Mouse (Mus musculus): Measurements from ENCODE around the gene Pard6a. TPM values are rescaled to one million over a fixed set of nuclear protein-coding genes. Genes with fewer than 3 reads are reported as not detected.
A peak's percentile ranks its signal among the peaks of the same experiment; 100 is the strongest.

The Pard6a gene
- polyA plus RNA-seq, 1 experiment = 18.7 TPM

DNA sequence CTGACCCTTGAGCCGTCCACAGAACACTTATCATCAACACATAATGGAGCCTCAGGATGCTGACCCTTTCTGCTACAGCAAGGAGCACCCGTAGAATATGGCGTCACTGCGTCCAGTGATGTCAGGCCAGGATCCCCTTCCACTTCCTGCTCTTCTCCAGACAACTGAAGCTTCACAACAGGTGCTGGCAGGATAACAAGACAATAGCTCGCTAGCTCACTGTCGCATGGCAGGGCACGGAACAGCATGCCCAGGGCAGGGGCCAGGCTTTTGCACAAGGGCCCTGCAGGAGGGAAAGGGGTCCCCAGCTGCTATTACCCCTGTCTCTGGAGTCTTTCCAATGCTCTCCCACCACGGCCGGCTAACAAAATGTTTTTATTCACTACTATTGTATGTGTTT is 21.9 kb downstream of the Pard6a start:
- no peak overlapping the region for H3K27ac ChIP-seq (ENCODE audit: insufficient read depth, low read depth, low read length)
- no peak overlapping the region for H3K4me3 ChIP-seq (ENCODE audit: insufficient read depth, low read depth, low read length)
- no peak for TF ChIP-seq POLR2A (IDR thresholded peaks at IDR 0.05; ENCODE audit: low read depth, low read length)
- TF ChIP-seq CTCF (conservative IDR thresholded peaks at IDR 0.05; ENCODE audit: insufficient read depth, insufficient read length, low read depth, low read length) = no peak
- no peaks in the 10 kb centered on the region for H3K27me3 ChIP-seq (replicated peaks; ENCODE audit: control insufficient read depth, insufficient read depth, low read length)
- DNase-seq = no peak
- 94% methylated on average over 9 of the region's 9 CpGs for WGBS
- H3K36me3 ChIP-seq (ENCODE audit: control insufficient read depth, insufficient read depth, low read length) = no peaks in the 10 kb centered on the region
- 0 out of 2 replicates have a peak, but pooled peaks cover 5% of the 10 kb centered on the region for H3K4me1 ChIP-seq (ENCODE audit: control insufficient read depth, insufficient read depth, low read length)

DNA sequence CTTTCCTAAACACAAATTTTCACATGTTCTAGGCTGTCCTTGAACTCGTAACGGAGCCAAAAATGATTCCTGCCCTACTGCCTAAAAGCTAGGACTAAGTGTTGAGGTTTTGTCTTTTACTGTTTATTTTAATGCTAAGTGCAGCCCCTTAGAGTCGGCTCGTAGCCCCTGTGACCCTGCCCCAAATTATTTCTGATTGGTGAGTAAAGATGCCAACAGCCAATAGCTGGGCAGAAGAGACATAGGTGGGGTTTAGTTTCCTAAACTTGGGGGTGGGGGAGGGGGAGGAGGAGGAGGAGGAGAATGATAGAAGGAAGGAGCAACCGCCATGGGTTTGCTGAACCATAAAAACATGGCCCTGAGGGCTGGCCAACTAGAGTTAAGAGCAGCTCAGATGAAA is 24.8 kb downstream of the Pard6a start:
- 89% methylated on average over 5 of the region's 5 CpGs for WGBS
- TF ChIP-seq POLR2A (IDR thresholded peaks at IDR 0.05; ENCODE audit: low read depth, low read length) (no peak), CTCF (conservative IDR thresholded peaks at IDR 0.05; ENCODE audit: insufficient read depth, insufficient read length, low read depth, low read length) (no peak)
- H3K36me3 ChIP-seq (ENCODE audit: control insufficient read depth, insufficient read depth, low read length) = no peaks in the 10 kb centered on the region
- no peak overlapping the region for H3K4me3 ChIP-seq (ENCODE audit: insufficient read depth, low read depth, low read length)
- no peak overlapping the region for H3K27ac ChIP-seq (ENCODE audit: insufficient read depth, low read depth, low read length)
- no peaks in the 10 kb centered on the region for H3K27me3 ChIP-seq (replicated peaks; ENCODE audit: control insufficient read depth, insufficient read depth, low read length)
- H3K4me1 ChIP-seq (ENCODE audit: control insufficient read depth, insufficient read depth, low read length) = 0 out of 2 replicates have a peak, but pooled peaks cover 5% of the 10 kb centered on the region
- DNase-seq = no peak

GRCm38 (mm10) chr8:105727397-105728124 is 26.6 kb downstream of the Pard6a start:
- H3K36me3 ChIP-seq (ENCODE audit: control insufficient read depth, insufficient read depth, low read length) = no peaks in the 10 kb centered on the region
- H3K4me3 ChIP-seq (ENCODE audit: insufficient read depth, low read depth, low read length) = peak overlapping the region; percentile 15; the same call in 1 of the 2 replicates
- TF ChIP-seq CTCF (conservative IDR thresholded peaks at IDR 0.05; ENCODE audit: insufficient read depth, insufficient read length, low read depth, low read length) (no peak), POLR2A (IDR thresholded peaks at IDR 0.05; ENCODE audit: low read depth, low read length) (no peak)
- peak overlapping the region; percentile 63 for H3K27ac ChIP-seq (ENCODE audit: insufficient read depth, low read depth, low read length)
- no peaks in the 10 kb centered on the region for H3K27me3 ChIP-seq (replicated peaks; ENCODE audit: control insufficient read depth, insufficient read depth, low read length)
- 68% methylated on average over 18 of the region's 18 CpGs for WGBS
- H3K4me1 ChIP-seq (ENCODE audit: control insufficient read depth, insufficient read depth, low read length) = 0 out of 2 replicates have a peak, but pooled peaks cover 5% of the 10 kb centered on the region
- DNase-seq = peak; percentile 90

- Histone ChIP-seq H3K4me1 (ENCODE audit: control insufficient read depth, insufficient read depth, low read length) (no peaks in the 10 kb centered on the region), H3K27ac (ENCODE audit: insufficient read depth, low read depth, low read length) (no peak overlapping the region), H3K27me3 (replicated peaks; ENCODE audit: control insufficient read depth, insufficient read depth, low read length) (no peaks in the 10 kb centered on the region), H3K4me3 (ENCODE audit: insufficient read depth, low read depth, low read length) (no peak overlapping the region), H3K36me3 (ENCODE audit: control insufficient read depth, insufficient read depth, low read length) (no peaks in the 10 kb centered on the region)
- WGBS = 56% methylated on average over 5 of the region's 5 CpGs
- TF ChIP-seq CTCF (conservative IDR thresholded peaks at IDR 0.05; ENCODE audit: insufficient read depth, insufficient read length, low read depth, low read length) = no peak
- no peak for DNase-seq
These were observed 31.2 kb downstream of the Pard6a start for GRCm38 (mm10) chr8:105732186-105732585.

- TF ChIP-seq POLR2A (IDR thresholded peaks at IDR 0.05; ENCODE audit: low read depth, low read length) = no peak
- no peak for TF ChIP-seq CTCF (conservative IDR thresholded peaks at IDR 0.05; ENCODE audit: insufficient read depth, insufficient read length, low read depth, low read length)
- no peaks in the 10 kb centered on the region; the same call in 1 of the 2 replicates for H3K4me1 ChIP-seq (ENCODE audit: control insufficient read depth, insufficient read depth, low read length)
- no peak overlapping the region for H3K27ac ChIP-seq (ENCODE audit: insufficient read depth, low read depth, low read length)
- no peaks in the 10 kb centered on the region for H3K27me3 ChIP-seq (replicated peaks; ENCODE audit: control insufficient read depth, insufficient read depth, low read length)
- no peak for DNase-seq
- 80% methylated on average over 5 of the region's 5 CpGs for WGBS
- no peaks in the 10 kb centered on the region for H3K36me3 ChIP-seq (ENCODE audit: control insufficient read depth, insufficient read depth, low read length)
- no peak overlapping the region for H3K4me3 ChIP-seq (ENCODE audit: insufficient read depth, low read depth, low read length)
These were observed 38.3 kb downstream of the Pard6a start for GRCm38 (mm10) chr8:105739216-105739615.

DNA sequence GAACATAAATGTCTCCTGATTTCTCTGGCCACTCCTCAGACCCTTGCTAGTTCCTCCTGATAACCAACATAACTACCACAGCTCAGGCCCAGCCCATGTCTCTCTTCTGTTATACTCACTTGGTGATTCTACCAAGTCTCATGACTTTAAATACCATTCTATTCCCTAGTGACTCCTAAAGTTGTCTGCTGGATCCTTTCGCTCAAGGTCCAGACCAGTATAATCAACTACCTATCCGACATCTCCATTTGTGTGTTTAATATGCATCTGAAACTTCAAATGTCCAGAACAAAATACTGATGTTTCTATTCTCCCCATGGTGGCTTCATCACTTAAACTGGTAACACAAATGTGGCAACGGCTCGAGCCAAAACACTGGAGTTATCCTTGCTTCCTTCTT is 42.4 kb downstream of the Pard6a start:
- Histone ChIP-seq H3K36me3 (ENCODE audit: control insufficient read depth, insufficient read depth, low read length) (no peaks in the 10 kb centered on the region), H3K27ac (ENCODE audit: insufficient read depth, low read depth, low read length) (peak overlapping the region; percentile 64), H3K4me3 (ENCODE audit: insufficient read depth, low read depth, low read length) (no peak overlapping the region), H3K27me3 (replicated peaks; ENCODE audit: control insufficient read depth, insufficient read depth, low read length) (no peaks in the 10 kb centered on the region), H3K4me1 (ENCODE audit: control insufficient read depth, insufficient read depth, low read length) (peaks cover 11% of the 10 kb centered on the region)
- WGBS = 66% methylated on average over 4 of the region's 4 CpGs
- TF ChIP-seq POLR2A (IDR thresholded peaks at IDR 0.05; ENCODE audit: low read depth, low read length) (no peak), CTCF (conservative IDR thresholded peaks at IDR 0.05; ENCODE audit: insufficient read depth, insufficient read length, low read depth, low read length) (no peak)
- DNase-seq = peak; percentile 33

DNA sequence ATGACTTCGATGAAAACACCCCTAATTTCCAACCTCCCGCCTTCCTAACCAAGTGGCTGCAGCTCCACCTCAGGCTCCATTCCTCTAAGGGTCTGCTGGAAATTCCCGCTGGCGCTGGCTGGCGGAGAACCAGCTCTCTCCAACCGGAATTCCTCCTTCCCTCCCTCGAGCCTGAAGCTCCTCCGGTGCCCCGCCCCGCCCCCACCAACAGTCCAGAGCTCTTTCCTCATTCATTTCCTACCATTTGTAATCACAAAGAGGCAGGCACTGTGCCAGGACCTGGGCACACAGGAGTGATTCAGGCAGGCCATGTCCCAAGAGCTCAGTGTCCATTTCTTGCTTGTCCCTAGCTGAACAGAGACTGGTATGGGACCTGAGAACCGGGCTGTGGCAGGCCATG is 49.7 kb downstream of the Pard6a start:
- H3K4me1 ChIP-seq (ENCODE audit: control insufficient read depth, insufficient read depth, low read length) = peaks cover 16% of the 10 kb centered on the region
- TF ChIP-seq POLR2A (IDR thresholded peaks at IDR 0.05; ENCODE audit: low read depth, low read length) (no peak), CTCF (conservative IDR thresholded peaks at IDR 0.05; ENCODE audit: insufficient read depth, insufficient read length, low read depth, low read length) (no peak)
- 14% methylated on average over 11 of the region's 11 CpGs for WGBS
- no peaks in the 10 kb centered on the region for H3K27me3 ChIP-seq (replicated peaks; ENCODE audit: control insufficient read depth, insufficient read depth, low read length)
- DNase-seq = peak; percentile 89
- no peak overlapping the region for H3K4me3 ChIP-seq (ENCODE audit: insufficient read depth, low read depth, low read length)
- H3K27ac ChIP-seq (ENCODE audit: insufficient read depth, low read depth, low read length) = peak overlapping the region; percentile 61
- no peaks in the 10 kb centered on the region for H3K36me3 ChIP-seq (ENCODE audit: control insufficient read depth, insufficient read depth, low read length)

Other genes with a start within 250 kb of the Pard6a start
- gene Tppp3, start 229.6 kb upstream of the Pard6a start, polyA plus RNA-seq (2012; rRNA removed) = 11.9 and 19.3 TPM in 2 replicates
- gene Zdhhc1, start 204.2 kb upstream of the Pard6a start, polyA plus RNA-seq (2012; rRNA removed) = 47.6 and 57.7 TPM in 2 replicates
- gene Hsd11b2, start 182.4 kb upstream of the Pard6a start, polyA plus RNA-seq (2012; rRNA removed) = 310 and 336 TPM in 2 replicates
- gene Atp6v0d1, start 135.1 kb upstream of the Pard6a start, polyA plus RNA-seq (2012; rRNA removed) = 161 and 182 TPM in 2 replicates
- gene Ripor1, start 95.9 kb upstream of the Pard6a start, polyA plus RNA-seq (2012; rRNA removed) = 50.6 and 54.8 TPM in 2 replicates
- 13.3 and 16.7 TPM in 2 replicates for gene Ctcf, start 64.6 kb upstream of the Pard6a start, polyA plus RNA-seq (2012; rRNA removed)
- gene Agrp, start 63.8 kb upstream of the Pard6a start, polyA plus RNA-seq (2012; rRNA removed) = 0.13 and 0.31 TPM in 2 replicates
- gene Carmil2, start 14.9 kb upstream of the Pard6a start, polyA plus RNA-seq (2012; rRNA removed) = 0.88 and 2.7 TPM in 2 replicates
- 39.9 and 44.4 TPM in 2 replicates for gene Acd, start within 50 bp of the Pard6a start, polyA plus RNA-seq (2012; rRNA removed)
- gene 4933405L10Rik, start 6.5 kb downstream of the Pard6a start, polyA plus RNA-seq (2012; rRNA removed) = 0.10 and 0.19 TPM in 2 replicates
- gene Enkd1, start 7.1 kb downstream of the Pard6a start, polyA plus RNA-seq (2012; rRNA removed) = 6.8 and 7.6 TPM in 2 replicates
- 7.5 and 7.8 TPM in 2 replicates for gene Gfod2, start 57.5 kb downstream of the Pard6a start, polyA plus RNA-seq (2012; rRNA removed)
- gene Ranbp10, start 126.2 kb downstream of the Pard6a start, polyA plus RNA-seq (2012; rRNA removed) = 22.1 and 24.8 TPM in 2 replicates
- gene Tsnaxip1, start 126.6 kb downstream of the Pard6a start, polyA plus RNA-seq (2012; rRNA removed) = 0.05 TPM in 1 of 2 replicates, not detected in the other
- gene Cenpt, start 152.1 kb downstream of the Pard6a start, polyA plus RNA-seq (2012; rRNA removed) = 6.7 and 7.3 TPM in 2 replicates
- gene Thap11, start 154.0 kb downstream of the Pard6a start, polyA plus RNA-seq (2012; rRNA removed) = 41.5 and 45.3 TPM in 2 replicates
- 34.5 and 61.6 TPM in 2 replicates for gene Nutf2, start 159.4 kb downstream of the Pard6a start, polyA plus RNA-seq (2012; rRNA removed)
- gene Edc4, start 179.7 kb downstream of the Pard6a start, polyA plus RNA-seq (2012; rRNA removed) = 38.5 and 47.9 TPM in 2 replicates
- 0.77 and 1.1 TPM in 2 replicates for gene Nrn1l, start 192.4 kb downstream of the Pard6a start, polyA plus RNA-seq (2012; rRNA removed)
- gene Pskh1, start 199.3 kb downstream of the Pard6a start, polyA plus RNA-seq (2012; rRNA removed) = 44.9 and 51.0 TPM in 2 replicates
- 1.0 and 1.5 TPM in 2 replicates for gene Ctrl, start 232.7 kb downstream of the Pard6a start, polyA plus RNA-seq (2012; rRNA removed)
- 71.2 and 88.0 TPM in 2 replicates for gene Psmb10, start 237.3 kb downstream of the Pard6a start, polyA plus RNA-seq (2012; rRNA removed)
- gene Lcat, start 242.2 kb downstream of the Pard6a start, polyA plus RNA-seq (2012; rRNA removed) = 2.2 and 2.4 TPM in 2 replicates